Mouse (Mus musculus): Measurements from ENCODE around the gene Prr3. TPM values are rescaled to one million over a fixed set of nuclear protein-coding genes. Genes with fewer than 3 reads are reported as not detected.

Gene Prr3
- polyA plus RNA-seq, 1 experiment from 2014 or later = 44.4 TPM

GRCm38 (mm10) chr17:36001121-36001897 is 21.3 kb upstream of the Prr3 start:
- 93% methylated on average over 12 of the region's 12 CpGs for WGBS
- no peak overlapping the region for H3K4me2 ChIP-seq (ENCODE audit: low read depth)
- H3K4me1 ChIP-seq (ENCODE audit: control insufficient read depth, insufficient read depth, low read length) = no peaks in the 10 kb centered on the region
- no peak overlapping the region for H3K4me3 ChIP-seq (ENCODE audit: low read depth, low read length)
- H3K36me3 ChIP-seq (ENCODE audit: control insufficient read depth, insufficient read depth, low read length) = peaks cover 2% of the 10 kb centered on the region; the same call in 1 of the 2 replicates
- no peaks in the 10 kb centered on the region for H3K27me3 ChIP-seq (ENCODE audit: control insufficient read depth, insufficient read depth, low read length)
- no peak for ATAC-seq (ENCODE audit: insufficient read depth, low FRiP score, low TSS enrichment)
- H3K9ac ChIP-seq (ENCODE audit: low read length) = no peak overlapping the region
- no peaks in the 10 kb centered on the region for H3K9me3 ChIP-seq (ENCODE audit: control insufficient read depth, low read length)
- DNase-seq (ENCODE audit: low spot score) = no peak
- H3K27ac ChIP-seq (ENCODE audit: low read depth, low read length) = no peak overlapping the region

DNA sequence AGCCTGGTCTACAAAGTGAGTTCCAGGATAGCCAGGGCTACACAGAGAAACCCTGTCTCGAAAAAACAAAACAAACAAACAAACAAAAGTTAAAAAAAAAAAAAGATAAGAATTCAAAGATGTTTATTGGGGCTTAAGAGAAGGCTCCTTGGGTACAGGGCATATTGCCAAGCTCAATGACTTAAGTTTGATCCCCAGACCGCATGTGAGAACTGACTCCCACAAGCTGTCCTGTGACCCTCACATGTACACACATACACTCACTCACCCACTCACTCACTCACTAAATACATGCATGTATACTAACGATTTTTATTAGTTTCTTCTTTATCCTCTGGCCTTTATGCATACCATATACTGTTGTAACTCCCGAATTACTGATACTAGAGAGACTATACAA is 20.3 kb upstream of the Prr3 start:
- Histone ChIP-seq H3K4me1 (ENCODE audit: control insufficient read depth, insufficient read depth, low read length) (peaks cover 3% of the 10 kb centered on the region; the same call in 1 of the 2 replicates), H3K9ac (ENCODE audit: low read length) (no peak overlapping the region), H3K4me3 (ENCODE audit: low read depth, low read length) (no peak overlapping the region), H3K4me2 (ENCODE audit: low read depth) (no peak overlapping the region), H3K27me3 (ENCODE audit: control insufficient read depth, insufficient read depth, low read length) (no peaks in the 10 kb centered on the region), H3K27ac (ENCODE audit: low read depth, low read length) (no peak overlapping the region), H3K36me3 (ENCODE audit: control insufficient read depth, insufficient read depth, low read length) (no peaks in the 10 kb centered on the region), H3K9me3 (ENCODE audit: control insufficient read depth, low read length) (no peaks in the 10 kb centered on the region)
- no peak for DNase-seq (ENCODE audit: low spot score)
- WGBS = 88% methylated on average over 4 of the region's 4 CpGs
- no peak for ATAC-seq (ENCODE audit: insufficient read depth, low FRiP score, low TSS enrichment)

DNA sequence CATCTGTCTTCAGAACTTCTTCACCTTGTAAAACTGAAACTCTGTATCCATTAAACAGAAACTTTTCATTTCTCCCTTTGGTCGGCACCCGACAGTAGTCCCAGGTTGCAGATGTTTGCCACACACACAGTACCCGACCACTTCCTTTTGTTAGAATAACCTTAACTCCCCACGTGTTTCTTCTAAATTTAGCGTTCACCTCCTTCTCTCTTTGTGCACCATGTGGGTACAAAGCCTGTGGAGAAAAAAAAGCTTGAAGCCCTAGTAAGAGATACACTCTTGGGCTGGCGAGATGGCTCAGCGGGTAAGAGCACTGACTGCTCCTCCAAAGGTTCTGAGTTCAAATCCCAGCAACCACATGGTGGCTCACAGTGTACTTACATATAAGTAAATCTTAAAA is 19.3 kb upstream of the Prr3 start:
- no peak overlapping the region for H3K9ac ChIP-seq (ENCODE audit: low read length)
- H3K27ac ChIP-seq (ENCODE audit: low read depth, low read length) = no peak overlapping the region
- H3K4me1 ChIP-seq (ENCODE audit: control insufficient read depth, insufficient read depth, low read length) = peaks cover 4% of the 10 kb centered on the region; the same call in 1 of the 2 replicates
- H3K4me3 ChIP-seq (ENCODE audit: low read depth, low read length) = no peak overlapping the region
- H3K27me3 ChIP-seq (ENCODE audit: control insufficient read depth, insufficient read depth, low read length) = no peaks in the 10 kb centered on the region
- ATAC-seq (ENCODE audit: insufficient read depth, low FRiP score, low TSS enrichment) (no peak), DNase-seq (ENCODE audit: low spot score) (no peak)
- H3K9me3 ChIP-seq (ENCODE audit: control insufficient read depth, low read length) = no peaks in the 10 kb centered on the region
- WGBS = 92% methylated on average over 7 of the region's 7 CpGs
- no peaks in the 10 kb centered on the region for H3K36me3 ChIP-seq (ENCODE audit: control insufficient read depth, insufficient read depth, low read length)
- H3K4me2 ChIP-seq (ENCODE audit: low read depth) = no peak overlapping the region

GRCm38 (mm10) chr17:35998545-35999305 is 18.7 kb upstream of the Prr3 start:
- Histone ChIP-seq H3K27ac (ENCODE audit: low read depth, low read length) (no peak overlapping the region), H3K4me1 (ENCODE audit: control insufficient read depth, insufficient read depth, low read length) (peaks cover 4% of the 10 kb centered on the region; the same call in 1 of the 2 replicates), H3K4me2 (ENCODE audit: low read depth) (no peak overlapping the region), H3K9ac (ENCODE audit: low read length) (no peak overlapping the region), H3K9me3 (ENCODE audit: control insufficient read depth, low read length) (no peaks in the 10 kb centered on the region), H3K27me3 (ENCODE audit: control insufficient read depth, insufficient read depth, low read length) (no peaks in the 10 kb centered on the region), H3K4me3 (ENCODE audit: low read depth, low read length) (no peak overlapping the region), H3K36me3 (ENCODE audit: control insufficient read depth, insufficient read depth, low read length) (no peaks in the 10 kb centered on the region)
- ATAC-seq (ENCODE audit: insufficient read depth, low FRiP score, low TSS enrichment) (no peak), DNase-seq (ENCODE audit: low spot score) (no peak)
- WGBS = 92% methylated on average over 6 of the region's 6 CpGs

- H3K27ac ChIP-seq (ENCODE audit: low read depth, low read length) = no peak overlapping the region
- H3K4me1 ChIP-seq (ENCODE audit: control insufficient read depth, insufficient read depth, low read length) = peaks cover 4% of the 10 kb centered on the region; the same call in 1 of the 2 replicates
- H3K36me3 ChIP-seq (ENCODE audit: control insufficient read depth, insufficient read depth, low read length) = no peaks in the 10 kb centered on the region
- 58% methylated on average over 12 of the region's 12 CpGs for WGBS
- H3K4me3 ChIP-seq (ENCODE audit: low read depth, low read length) = no peak overlapping the region
- no peaks in the 10 kb centered on the region for H3K9me3 ChIP-seq (ENCODE audit: control insufficient read depth, low read length)
- no peak overlapping the region for H3K9ac ChIP-seq (ENCODE audit: low read length)
- ATAC-seq (ENCODE audit: insufficient read depth, low FRiP score, low TSS enrichment) = no peak
- H3K27me3 ChIP-seq (ENCODE audit: control insufficient read depth, insufficient read depth, low read length) = no peaks in the 10 kb centered on the region
- DNase-seq (ENCODE audit: low spot score) = no peak
- H3K4me2 ChIP-seq (ENCODE audit: low read depth) = no peak overlapping the region
These were observed 17.9 kb upstream of the Prr3 start for GRCm38 (mm10) chr17:35997713-35998510.

DNA sequence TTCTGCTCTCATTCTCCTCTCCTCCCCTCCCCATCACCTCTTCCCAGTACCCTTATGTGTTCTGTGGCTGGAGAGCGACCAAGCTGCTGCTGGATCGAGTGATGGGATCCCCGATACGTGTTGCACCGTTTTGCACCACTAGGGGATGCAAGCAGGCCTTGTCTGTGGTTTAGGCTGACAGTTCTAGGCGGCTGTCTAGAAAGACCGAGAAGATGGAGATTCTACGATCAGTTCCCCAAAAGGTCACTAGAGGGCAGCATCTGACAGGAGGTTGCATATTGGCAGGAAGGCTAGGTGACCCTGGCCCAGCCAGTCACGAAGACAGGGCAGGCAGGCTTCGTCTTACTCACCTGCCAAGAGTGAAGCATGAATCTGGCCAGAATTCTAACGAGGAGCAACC is 16.9 kb upstream of the Prr3 start:
- H3K27me3 ChIP-seq (ENCODE audit: control insufficient read depth, insufficient read depth, low read length) = no peaks in the 10 kb centered on the region
- 3% methylated on average over 11 of the region's 11 CpGs for WGBS
- DNase-seq (ENCODE audit: low spot score) (peak; percentile 89), ATAC-seq (ENCODE audit: insufficient read depth, low FRiP score, low TSS enrichment) (peak; percentile 64)
- H3K27ac ChIP-seq (ENCODE audit: low read depth, low read length) = no peak overlapping the region
- no peaks in the 10 kb centered on the region for H3K36me3 ChIP-seq (ENCODE audit: control insufficient read depth, insufficient read depth, low read length)
- H3K9ac ChIP-seq (ENCODE audit: low read length) = no peak overlapping the region
- H3K4me3 ChIP-seq (ENCODE audit: low read depth, low read length) = no peak overlapping the region
- no peaks in the 10 kb centered on the region for H3K9me3 ChIP-seq (ENCODE audit: control insufficient read depth, low read length)
- no peak overlapping the region for H3K4me2 ChIP-seq (ENCODE audit: low read depth)
- peaks cover 4% of the 10 kb centered on the region; the same call in 1 of the 2 replicates for H3K4me1 ChIP-seq (ENCODE audit: control insufficient read depth, insufficient read depth, low read length)

DNA sequence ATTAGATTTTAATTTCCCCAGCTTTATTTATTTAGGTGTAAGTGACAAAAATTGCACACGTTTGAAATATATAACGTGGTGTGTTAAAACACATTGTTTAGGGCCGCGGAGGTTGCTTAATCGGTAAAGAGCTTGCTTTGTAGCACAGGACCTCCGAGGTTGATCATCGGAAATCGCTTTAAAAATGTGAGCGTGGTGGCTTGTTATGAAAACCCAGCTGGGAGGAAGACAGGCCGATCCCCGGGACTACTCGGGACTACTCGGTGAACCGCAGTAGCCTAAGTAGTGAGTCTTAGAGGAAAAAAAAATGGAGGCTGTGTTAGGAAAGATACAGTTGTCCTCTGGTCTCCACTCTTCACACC is 14.8 kb upstream of the Prr3 start:
- peaks cover 4% of the 10 kb centered on the region; the same call in 1 of the 2 replicates for H3K4me1 ChIP-seq (ENCODE audit: control insufficient read depth, insufficient read depth, low read length)
- no peaks in the 10 kb centered on the region for H3K27me3 ChIP-seq (ENCODE audit: control insufficient read depth, insufficient read depth, low read length)
- H3K9me3 ChIP-seq (ENCODE audit: control insufficient read depth, low read length) = no peaks in the 10 kb centered on the region
- DNase-seq (ENCODE audit: low spot score) (peak; percentile 22), ATAC-seq (ENCODE audit: insufficient read depth, low FRiP score, low TSS enrichment) (no peak)
- peak overlapping the region; percentile 62 for H3K9ac ChIP-seq (ENCODE audit: low read length)
- WGBS = 2% methylated on average over 14 of the region's 14 CpGs
- no peaks in the 10 kb centered on the region for H3K36me3 ChIP-seq (ENCODE audit: control insufficient read depth, insufficient read depth, low read length)
- H3K4me2 ChIP-seq (ENCODE audit: low read depth) = peak overlapping the region; percentile 68
- no peak overlapping the region for H3K27ac ChIP-seq (ENCODE audit: low read depth, low read length)
- peak overlapping the region; percentile 64 for H3K4me3 ChIP-seq (ENCODE audit: low read depth, low read length)

DNA sequence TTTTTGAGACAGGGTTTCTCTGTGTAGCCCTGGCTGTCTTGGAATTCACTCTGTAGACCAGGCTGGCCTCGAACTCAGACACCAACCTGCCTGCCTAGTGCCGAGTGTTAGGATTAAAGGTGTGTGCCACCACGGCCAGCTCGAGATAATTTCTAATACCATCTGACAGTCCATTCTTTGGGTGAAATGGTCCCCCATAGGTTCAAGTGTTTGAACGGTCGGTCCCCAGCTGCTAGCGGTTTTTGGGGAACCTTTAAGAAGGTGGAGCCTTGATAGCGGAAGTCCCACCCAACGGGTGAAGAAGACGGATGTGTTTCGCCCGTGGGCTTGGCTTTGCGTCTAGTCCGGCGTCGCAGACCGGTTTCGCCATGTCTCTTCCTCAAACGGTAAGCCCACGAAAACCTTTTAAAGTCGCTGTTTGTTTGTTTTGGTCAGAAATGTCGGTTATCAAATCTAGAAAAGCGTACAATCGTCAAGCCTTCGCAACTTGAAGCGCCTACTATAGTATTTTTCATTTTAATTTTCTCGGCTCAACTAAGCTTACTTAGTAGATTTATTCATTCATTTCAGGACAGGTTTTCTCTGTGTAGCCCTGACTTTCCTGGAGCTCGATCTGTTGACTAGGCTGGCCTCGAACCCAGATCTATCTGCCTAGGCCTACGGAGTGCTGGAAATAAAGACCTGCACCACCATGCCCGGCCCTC is 14.3 kb upstream of the Prr3 start:
- ATAC-seq (ENCODE audit: insufficient read depth, low FRiP score, low TSS enrichment) (peak; percentile 67), DNase-seq (ENCODE audit: low spot score) (peak; percentile 88)
- Histone ChIP-seq H3K9me3 (ENCODE audit: control insufficient read depth, low read length) (no peaks in the 10 kb centered on the region), H3K36me3 (ENCODE audit: control insufficient read depth, insufficient read depth, low read length) (0 out of 2 replicates have a peak, but pooled peaks cover 3% of the 10 kb centered on the region), H3K27ac (ENCODE audit: low read depth, low read length) (no peak overlapping the region), H3K4me1 (ENCODE audit: control insufficient read depth, insufficient read depth, low read length) (peaks cover 4% of the 10 kb centered on the region; the same call in 1 of the 2 replicates), H3K9ac (ENCODE audit: low read length) (peak overlapping the region; percentile 62), H3K4me2 (ENCODE audit: low read depth) (peak overlapping the region; percentile 68), H3K27me3 (ENCODE audit: control insufficient read depth, insufficient read depth, low read length) (no peaks in the 10 kb centered on the region), H3K4me3 (ENCODE audit: low read depth, low read length) (peak overlapping the region; percentile 64)
- 4% methylated on average over 31 of the region's 31 CpGs for WGBS
